Mouse (Mus musculus) inflammation-experienced regulatory T-cells, adult 16 weeks (primary cell): ENCODE data around the gene Ubr1. TPM values are rescaled to one million over a fixed set of nuclear protein-coding genes. Genes with fewer than 3 reads are reported as not detected.

Experiments used
- polyA plus RNA-seq: library from polyadenylated mRNA; unstranded; fragments of 100-300 nt; shearing (Covaris generic); gene quantifications from one replicate; pipeline ENCODE4 v1.2.1, GENCODE M21; 2017

Ubr1 gene
- polyA plus RNA-seq, result 70.5 TPM

DNA sequence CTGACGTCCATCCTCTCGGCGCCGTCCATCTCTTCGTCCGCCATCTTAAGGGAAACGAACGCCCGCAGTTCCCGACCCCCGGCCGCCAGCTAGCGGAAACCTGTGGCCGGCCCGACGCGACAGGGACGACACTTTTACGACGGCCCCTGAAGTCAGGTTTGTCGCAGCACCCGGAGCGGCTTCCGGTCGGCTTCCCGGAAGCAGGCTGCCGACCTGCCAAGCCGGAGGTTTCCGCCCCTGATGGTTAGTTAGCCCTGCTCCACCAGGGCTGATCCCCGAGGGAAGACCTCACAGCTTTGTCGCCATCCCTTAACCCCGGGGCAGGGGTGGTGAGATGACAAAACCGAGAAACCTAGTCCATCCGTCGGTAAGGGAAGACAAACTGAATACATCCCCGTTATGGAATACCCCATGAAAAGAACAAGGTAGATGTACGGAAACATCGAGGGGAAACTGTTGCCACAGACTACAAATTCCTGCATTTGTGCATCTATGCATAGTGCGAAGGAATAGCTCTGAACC is at the start of gene Ubr1:
Gene Ubr1 (minus strand): TSS at position 157 of the 522 bp plus-strand sequence.

GRCm38 (mm10) chr2:121007925-121008663 is 37.6 kb upstream of the Ubr1 start, which contains the start of gene Ccndbp1:
Gene Ccndbp1 (plus strand): TSS chr2:121008403.

GRCm38 (mm10) chr2:120976990-120977925 is 6.7 kb upstream of the Ubr1 start, which contains the start of gene Tmem62:
Gene Tmem62 (plus strand): TSS chr2:120977017.

DNA sequence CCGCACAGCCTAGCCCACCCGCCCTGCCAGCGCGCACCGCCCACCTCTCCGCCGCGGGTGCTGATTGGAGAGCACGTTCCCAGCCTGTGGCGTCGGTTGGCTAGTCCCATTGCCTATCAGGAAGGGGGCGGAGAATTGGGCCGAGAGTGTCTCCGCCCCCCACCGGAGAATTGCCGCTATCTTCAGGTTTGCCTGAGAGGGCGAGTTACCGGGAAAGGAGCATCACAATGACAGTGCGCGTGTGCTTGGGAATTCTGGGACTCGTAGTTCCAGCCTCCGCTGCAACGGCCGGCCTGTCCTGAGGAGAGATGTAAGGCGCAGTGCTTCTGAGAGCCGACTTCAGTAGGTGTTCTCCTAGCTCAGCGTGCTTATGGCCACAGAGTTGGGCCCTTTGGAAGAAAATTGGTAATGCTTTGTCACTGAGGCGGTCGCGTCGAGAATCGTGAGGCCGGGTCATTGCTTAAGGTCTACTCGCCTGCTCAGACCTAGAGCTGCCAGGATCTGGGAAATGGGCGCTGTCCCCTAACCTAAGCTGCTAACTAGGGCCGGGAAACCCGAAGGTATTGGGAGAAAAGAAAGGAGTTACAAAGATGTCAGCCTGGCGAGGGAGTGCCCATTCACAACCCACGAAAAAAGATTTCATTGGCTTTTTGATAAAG is 120.0 kb downstream of the Ubr1 start, which contains the start of gene Ttbk2:
Gene Ttbk2 (minus strand): TSS at position 181 of the 659 bp plus-strand sequence.

DNA sequence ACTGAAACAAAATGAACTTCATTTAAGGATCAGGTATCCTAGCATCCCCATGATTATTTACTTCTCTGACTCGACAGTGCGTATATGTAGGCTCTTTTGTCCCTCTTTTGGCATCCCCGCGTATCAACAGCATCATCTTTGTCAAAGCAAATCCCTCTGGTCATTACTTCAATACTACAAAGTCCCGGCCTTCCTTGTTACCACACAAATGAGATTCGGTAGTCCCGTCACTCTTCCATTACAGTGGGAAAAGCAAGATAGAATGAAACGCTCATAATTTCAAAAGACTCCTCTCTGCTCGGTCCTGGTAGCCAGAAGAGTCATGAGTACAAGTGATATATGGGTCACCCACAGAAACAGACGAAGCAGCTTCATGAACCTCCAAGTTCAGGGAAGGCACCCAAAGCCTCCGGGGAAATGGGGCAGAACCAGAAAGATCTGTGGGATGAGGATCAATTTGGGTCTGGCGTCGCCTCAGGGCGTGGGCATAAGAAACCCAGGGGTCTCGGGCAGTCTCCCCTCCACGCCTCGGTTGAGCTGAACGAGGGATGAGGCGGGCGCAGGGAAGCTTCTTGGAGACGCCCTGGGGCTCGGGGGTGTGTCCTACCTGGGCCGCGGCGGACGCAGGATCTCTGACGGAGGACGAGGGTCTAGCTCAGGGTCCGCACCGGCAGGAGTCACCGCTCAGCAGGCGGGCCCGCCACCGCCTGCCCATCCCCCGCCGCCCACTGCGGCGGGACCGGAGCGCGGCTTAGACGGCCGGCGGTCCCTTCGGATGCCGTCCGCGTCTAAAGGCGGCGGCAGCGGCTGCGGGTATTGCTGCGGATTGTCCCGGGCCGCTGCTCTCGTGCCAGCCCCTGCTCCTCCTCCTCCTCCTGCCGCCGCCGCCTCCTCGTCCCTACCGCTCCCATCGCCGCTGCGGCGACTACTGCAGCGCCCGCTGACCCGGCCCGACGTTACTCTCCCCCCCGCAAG is 120.8 kb downstream of the Ubr1 start, which contains the start of gene Cdan1:
Gene Cdan1 (minus strand): TSS at position 680 of the 975 bp plus-strand sequence.

Other genes with a start within 250 kb of the Ubr1 start
- gene Cdan1, start 120.6 kb downstream of the Ubr1 start, polyA plus RNA-seq, result 4.1 TPM
- 1.4 TPM for gene Ttbk2, start 120.1 kb downstream of the Ubr1 start, polyA plus RNA-seq
- gene Tmem62, start 6.3 kb upstream of the Ubr1 start, polyA plus RNA-seq, result 18.0 TPM
- 167 TPM for gene Ccndbp1, start 37.7 kb upstream of the Ubr1 start, polyA plus RNA-seq
- gene Epb42, start 66.4 kb upstream of the Ubr1 start, polyA plus RNA-seq, result 0.41 TPM
- not detected for gene Tgm5, start 115.1 kb upstream of the Ubr1 start, polyA plus RNA-seq
- not detected for gene Tgm7, start 139.1 kb upstream of the Ubr1 start, polyA plus RNA-seq
- 20.7 TPM for gene Adal, start 169.7 kb upstream of the Ubr1 start, polyA plus RNA-seq
- 15.6 TPM for gene Lcmt2, start 169.9 kb upstream of the Ubr1 start, polyA plus RNA-seq
- 117 TPM for gene Tubgcp4, start 199.9 kb upstream of the Ubr1 start, polyA plus RNA-seq
- gene Zscan29, start 200.4 kb upstream of the Ubr1 start, polyA plus RNA-seq, result 64.1 TPM